Mouse (Mus musculus) T-helper 17 cell (primary cell): Measurements from ENCODE around the gene Cadm3.

ENCODE experiments used
- in situ Hi-C, 2 experiments: fragments of 300-600 bp; cut with MboI, MseI; formaldehyde crosslinking; loops; 1 replicate in 1 of 2; 2 replicates in 1 of 2; pipeline ENCODE4 v1.15.1; 2025; ENCODE audit warnings: high pct_unique_total_duplicates in 2 of 2

Gene Cadm3

GRCm38 (mm10) chr1:173367356-173368046 lies at the start of gene Cadm3:
Cadm3 (minus strand) TSS chr1:173367695.
- in situ Hi-C loops: no loop called here

GRCm38 (mm10) chr1:173414631-173415030 lies 47.1 kb upstream of the Cadm3 start:
- in situ Hi-C loops: no loop called here

- in situ Hi-C loops: no loop called here
Measured at GRCm38 (mm10) chr1:173411863-173412262, 44.4 kb upstream of the Cadm3 start.

- in situ Hi-C loops: no loop called here
Measured at GRCm38 (mm10) chr1:173409066-173409465, 41.6 kb upstream of the Cadm3 start.

GRCm38 (mm10) chr1:173404696-173405309 lies 37.3 kb upstream of the Cadm3 start:
- in situ Hi-C loops: no loop called here

- in situ Hi-C loops: loop anchor here (10.0 to 25.0 kb wide), 2 partner anchors 744 to 986 kb away; no protein-coding TSS in a partner anchor
Measured at GRCm38 (mm10) chr1:173398323-173398970, 31.0 kb upstream of the Cadm3 start.

GRCm38 (mm10) chr1:173391754-173392153 lies 24.3 kb upstream of the Cadm3 start:
- in situ Hi-C loops: loop anchor here (5.0 to 25.0 kb wide), 4 partner anchors 49 to 979 kb away; no protein-coding TSS in a partner anchor

GRCm38 (mm10) chr1:173389901-173390401 lies 22.5 kb upstream of the Cadm3 start:
- in situ Hi-C loops: loop anchor here (5.0 to 25.0 kb wide), 4 partner anchors 48 to 978 kb away; no protein-coding TSS in a partner anchor

GRCm38 (mm10) chr1:173389431-173389830 lies 21.9 kb upstream of the Cadm3 start:
- in situ Hi-C loops: loop anchor here in 1 of 2 experiments (25.0 kb wide), 1 partner anchor 977 kb away; no protein-coding TSS in a partner anchor

- in situ Hi-C loops: loop anchor here in 1 of 2 experiments (25.0 kb wide), 1 partner anchor 969 kb away; no protein-coding TSS in a partner anchor
Measured at GRCm38 (mm10) chr1:173381436-173381835, 13.9 kb upstream of the Cadm3 start.

GRCm38 (mm10) chr1:173377380-173378112 lies 10.1 kb upstream of the Cadm3 start:
- in situ Hi-C loops: loop anchor here in 1 of 2 experiments (25.0 kb wide), 1 partner anchor 965 kb away; no protein-coding TSS in a partner anchor

GRCm38 (mm10) chr1:173374020-173374419 lies 6.5 kb upstream of the Cadm3 start:
- in situ Hi-C loops: no loop called here

GRCm38 (mm10) chr1:173371586-173371985 lies 4.1 kb upstream of the Cadm3 start:
- in situ Hi-C loops: no loop called here

- in situ Hi-C loops: no loop called here
Measured at GRCm38 (mm10) chr1:173370456-173370855, 3.0 kb upstream of the Cadm3 start.

GRCm38 (mm10) chr1:173369611-173370010 lies 2.1 kb upstream of the Cadm3 start:
- in situ Hi-C loops: no loop called here

- in situ Hi-C loops: no loop called here
Measured at GRCm38 (mm10) chr1:173366701-173367355, 667 bp downstream of the Cadm3 start.

- in situ Hi-C loops: no loop called here
Measured at GRCm38 (mm10) chr1:173365970-173366409, 1.5 kb downstream of the Cadm3 start.

GRCm38 (mm10) chr1:173364125-173364800 lies 3.2 kb downstream of the Cadm3 start:
- in situ Hi-C loops: no loop called here

- in situ Hi-C loops: no loop called here
Measured at GRCm38 (mm10) chr1:173363436-173363835, 4.1 kb downstream of the Cadm3 start.

- in situ Hi-C loops: no loop called here
Measured at GRCm38 (mm10) chr1:173361651-173362050, 5.8 kb downstream of the Cadm3 start.
